Mouse (Mus musculus): ENCODE results near the gene Arhgef6.

- no peak for TF ChIP-seq CTCF (IDR thresholded peaks at IDR 0.05; ENCODE audit: low read depth)
- TF ChIP-seq EP300 (IDR thresholded peaks at IDR 0.05; ENCODE audit: low read depth): no peak
Observed at GRCm38 (mm10) chrX:57339220-57339619, 691 bp upstream of the Arhgef6 start.
